Mouse (Mus musculus) midbrain, embryonic 10.5 days (tissue): ENCODE data around the gene Sertad2. TPM values are rescaled to one million over a fixed set of nuclear protein-coding genes. Genes with fewer than 3 reads are reported as not detected.
A peak's percentile ranks its signal among the peaks of the same experiment; 100 is the strongest.

Source experiments
- DNase-seq: peaks from one replicate; pipeline ENCODE4 v3.0.0-alpha.2; 2017; ENCODE audit warnings: low spot score
- H3K27ac ChIP-seq: fragments of 300-500 bp; sonication (generic); replicated peaks from 2 replicates; pipeline ENCODE4 v1.5.1; 2016; ENCODE audit warnings: mild to moderate bottlenecking
- H3K27me3 ChIP-seq: fragments of 300-500 bp; sonication (generic); 2 replicates; pipeline ENCODE4 v1.6.1; 2016; ENCODE audit warnings: low read depth, mild to moderate bottlenecking; ENCODE audit not compliant: poor library complexity, severe bottlenecking
- H3K36me3 ChIP-seq: fragments of 300-500 bp; sonication (generic); 2 replicates; pipeline ENCODE4 v1.6.1; 2016; ENCODE audit warnings: mild to moderate bottlenecking, moderate library complexity
- H3K4me1 ChIP-seq: fragments of 300-500 bp; sonication (generic); 2 replicates; pipeline ENCODE4 v1.6.1; 2016
- H3K4me3 ChIP-seq: fragments of 300-500 bp; sonication (generic); 2 replicates; pipeline ENCODE4 v1.5.1; 2016; ENCODE audit warnings: mild to moderate bottlenecking, moderate library complexity
- H3K9me3 ChIP-seq: fragments of 300-500 bp; sonication (generic); replicated peaks from 2 replicates; pipeline ENCODE4 v1.6.1; 2016; ENCODE audit warnings: mild to moderate bottlenecking
- WGBS: fragments of 180-500 bp; shearing (Covaris S2); methylation state at CpG from one replicate; pipeline ENCODE4 v1.1.7; 2016; 5-methylcytosine and 5-hydroxymethylcytosine counted together
- polyA plus RNA-seq: library from polyadenylated mRNA; unstranded; fragments of >200 nt; fragmentation: Nextera tagmentation; extraction: Ambion mirVana; gene quantifications from 2 replicates; pipeline ENCODE4 v1.2.1, GENCODE M21; 2016

The Sertad2 gene
- polyA plus RNA-seq, 1 experiment from 2014 or later = 30.3 TPM

DNA sequence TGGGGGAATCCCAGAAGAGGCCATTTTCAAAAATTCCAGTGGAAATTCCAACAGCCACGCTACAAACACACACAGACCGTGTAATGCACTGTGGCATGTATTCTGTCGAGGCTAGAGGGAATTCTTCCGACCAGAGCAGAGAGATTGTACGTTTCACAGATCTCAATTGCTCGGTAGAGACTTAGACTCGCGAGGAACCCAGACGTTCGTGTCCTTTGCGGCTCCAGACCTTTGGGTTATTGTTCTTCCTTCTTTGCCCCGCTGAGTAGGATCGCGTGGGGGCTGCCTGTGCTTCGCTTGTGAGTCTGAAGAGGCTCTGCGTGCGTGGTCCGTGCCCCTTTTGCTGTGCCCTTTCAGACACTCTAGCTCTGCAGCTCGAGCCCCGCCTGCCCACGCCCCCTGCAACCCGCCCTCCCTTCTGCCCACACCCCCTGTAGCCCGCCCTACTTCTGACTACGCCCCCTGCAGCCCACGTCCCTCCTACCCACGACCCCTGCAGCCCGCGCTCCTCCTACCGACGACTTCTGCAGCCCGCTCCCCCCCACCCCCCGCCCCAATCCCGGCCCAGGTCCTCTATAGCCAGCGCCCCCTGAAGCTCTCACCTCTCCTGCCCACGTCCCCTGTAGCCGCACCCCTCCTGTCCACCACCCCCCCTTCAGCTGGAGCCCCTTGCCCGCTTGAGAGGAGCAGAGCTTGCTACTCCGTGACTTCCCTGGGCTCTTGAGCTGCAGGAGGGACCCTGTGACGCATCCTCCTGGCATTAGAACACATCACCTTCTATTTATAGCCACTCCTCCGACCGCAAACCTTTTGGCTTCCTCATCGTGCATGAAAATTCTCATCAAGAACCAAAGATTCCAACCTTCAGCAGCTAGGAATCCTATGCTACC is 10.8 kb upstream of the Sertad2 start:
- peak; percentile 69 for DNase-seq
- Histone ChIP-seq H3K4me3 (peak overlapping the region; percentile 69), H3K36me3 (no peaks in the 10 kb centered on the region), H3K9me3 (no peaks in the 10 kb centered on the region), H3K4me1 (peaks cover 15% of the 10 kb centered on the region), H3K27me3 (0 out of 2 replicates have a peak, but pooled peaks cover 8% of the 10 kb centered on the region), H3K27ac (peak overlapping the region; percentile 87)
- WGBS = under 1% methylated on average over 42 of the region's 42 CpGs

DNA sequence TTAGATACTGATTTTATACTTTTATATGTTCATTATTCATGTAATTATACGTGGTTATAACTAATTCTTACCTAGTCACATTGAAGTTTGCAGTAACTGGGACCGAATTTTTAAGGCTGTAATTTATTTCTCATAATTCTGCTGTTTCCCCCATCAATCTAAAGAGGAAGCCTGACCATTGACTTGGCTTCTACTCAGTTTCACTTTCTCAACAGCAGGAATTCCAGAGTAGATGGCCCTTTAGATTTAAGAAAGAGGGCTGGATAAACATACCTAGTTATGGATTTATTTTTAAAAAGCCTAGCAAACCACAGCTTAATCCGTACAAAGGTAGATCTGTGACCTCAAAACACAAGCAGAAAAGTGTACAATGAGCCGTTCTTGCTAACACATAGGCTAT is 9.8 kb upstream of the Sertad2 start:
- WGBS = 83% methylated on average over 4 of the region's 4 CpGs
- no peak for DNase-seq

DNA sequence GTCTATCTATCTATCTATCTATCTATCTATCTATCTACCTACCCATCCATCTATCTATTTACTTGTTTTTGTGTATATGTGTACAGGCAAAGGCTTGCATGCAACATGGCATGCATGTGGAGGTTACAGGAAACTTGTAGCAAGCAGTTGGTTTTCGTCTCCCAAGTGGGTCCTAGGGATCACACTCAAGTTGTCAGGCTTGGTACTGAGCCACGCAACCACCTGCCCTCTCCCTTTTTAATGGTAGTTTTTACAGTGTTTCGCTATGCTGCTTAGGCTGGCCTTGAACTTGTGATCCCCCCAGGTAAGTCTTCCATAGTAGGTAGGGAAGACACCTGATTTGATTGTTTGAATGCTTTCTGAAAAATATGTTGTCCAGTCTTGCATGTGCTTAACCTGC is 5.8 kb upstream of the Sertad2 start:
- H3K27ac ChIP-seq = no peak overlapping the region
- 92% methylated on average over 3 of the region's 3 CpGs for WGBS

More for the DNA sequence above, 9.8 kb upstream of the Sertad2 start:
- H3K27ac ChIP-seq = no peak overlapping the region
- no peaks in the 10 kb centered on the region for H3K36me3 ChIP-seq
- no peaks in the 10 kb centered on the region for H3K9me3 ChIP-seq
- H3K4me3 ChIP-seq = no peak overlapping the region
- H3K4me1 ChIP-seq = peaks cover 15% of the 10 kb centered on the region
- H3K27me3 ChIP-seq = 0 out of 2 replicates have a peak, but pooled peaks cover 8% of the 10 kb centered on the region

DNA sequence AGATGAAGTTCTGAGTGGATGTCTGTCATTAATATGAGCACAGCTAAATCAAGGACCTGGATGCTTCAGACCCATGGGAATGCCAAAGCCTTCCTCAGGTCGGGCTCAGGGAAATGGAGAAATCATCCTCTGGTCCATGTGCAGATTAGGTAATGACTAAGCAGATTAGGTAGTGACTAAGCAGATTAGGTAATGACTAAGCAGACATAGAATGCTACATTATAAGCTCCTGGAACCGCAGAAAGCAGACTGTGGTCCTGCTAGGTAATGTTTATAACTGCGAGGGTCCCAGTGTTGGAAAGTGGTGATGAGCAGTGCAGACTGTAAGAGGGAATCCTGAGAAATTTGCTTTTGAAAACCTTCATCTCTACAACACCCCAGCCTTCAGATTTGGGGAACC is 4.6 kb upstream of the Sertad2 start:
- H3K36me3 ChIP-seq = no peaks in the 10 kb centered on the region
- no peaks in the 10 kb centered on the region for H3K9me3 ChIP-seq
- no peak overlapping the region for H3K27ac ChIP-seq
- H3K4me1 ChIP-seq = peaks cover 14% of the 10 kb centered on the region
- H3K4me3 ChIP-seq = no peak overlapping the region
- H3K27me3 ChIP-seq = peaks cover 26% of the 10 kb centered on the region
- no peak for DNase-seq
- 75% methylated on average over 3 of the region's 3 CpGs for WGBS

More for the DNA sequence above, 5.8 kb upstream of the Sertad2 start:
- Histone ChIP-seq H3K27me3 (peaks cover 31% of the 10 kb centered on the region), H3K36me3 (no peaks in the 10 kb centered on the region), H3K4me1 (peaks cover 12% of the 10 kb centered on the region), H3K9me3 (no peaks in the 10 kb centered on the region), H3K4me3 (no peak overlapping the region)
- DNase-seq = no peak

DNA sequence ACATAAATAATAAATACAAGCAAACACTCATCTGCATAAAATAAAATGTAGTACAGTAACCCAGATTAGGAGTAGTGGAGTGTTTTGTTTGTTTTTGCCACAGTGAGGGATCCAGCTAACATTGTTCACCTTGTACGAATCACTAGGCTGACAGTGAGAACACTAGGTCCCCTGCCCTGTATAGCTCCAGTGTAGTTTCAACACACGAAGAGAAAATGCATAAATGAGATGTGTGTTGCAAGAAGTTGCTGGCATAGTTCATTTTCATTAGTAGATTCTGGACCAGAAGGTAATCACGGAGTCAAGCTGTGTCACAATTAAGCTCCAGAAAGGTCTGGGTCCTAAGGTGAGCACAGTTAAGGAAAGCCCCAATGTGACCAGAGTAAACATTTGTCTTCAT is 1.8 kb upstream of the Sertad2 start:
- no peak for DNase-seq
- Histone ChIP-seq H3K27ac (no peak overlapping the region), H3K9me3 (no peaks in the 10 kb centered on the region), H3K27me3 (peaks cover 41% of the 10 kb centered on the region), H3K4me3 (no peak overlapping the region), H3K4me1 (peaks cover 34% of the 10 kb centered on the region), H3K36me3 (no peaks in the 10 kb centered on the region)
- 75% methylated on average over 3 of the region's 3 CpGs for WGBS

DNA sequence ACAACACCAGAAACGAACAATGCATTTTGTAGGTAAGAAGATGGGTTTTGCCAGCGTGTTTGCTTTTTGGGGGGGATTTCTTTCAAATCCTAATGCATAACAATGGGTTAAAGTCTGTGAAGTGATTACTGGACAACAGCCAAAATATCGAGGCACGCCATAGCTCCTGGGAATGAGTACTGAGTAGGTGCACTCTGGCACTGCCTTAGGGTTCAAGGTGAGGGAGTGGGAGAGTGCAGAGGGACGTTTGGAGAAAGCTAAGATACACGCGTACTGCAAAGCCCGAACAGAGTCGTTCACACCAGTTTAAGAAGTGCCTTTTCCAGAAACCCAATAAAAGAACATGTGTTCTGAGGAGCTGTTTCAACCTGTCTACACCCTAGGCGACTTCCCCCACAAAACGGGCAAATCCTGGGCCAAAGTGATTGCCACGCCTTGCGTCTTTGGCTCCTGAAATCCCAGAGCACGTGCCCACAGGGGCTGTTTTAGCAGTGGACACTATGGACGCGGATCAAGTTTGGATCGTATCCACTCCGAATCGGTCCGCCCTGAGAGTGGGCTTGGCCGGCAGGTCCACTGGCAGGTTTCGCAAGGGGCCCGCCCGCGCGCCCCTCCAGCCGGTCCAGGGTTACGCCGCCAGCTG is 937 bp upstream of the Sertad2 start:
- Histone ChIP-seq H3K4me1 (peaks cover 34% of the 10 kb centered on the region), H3K27ac (peak overlapping the region; percentile 94), H3K27me3 (peaks cover 41% of the 10 kb centered on the region), H3K4me3 (peak overlapping the region; percentile 88), H3K36me3 (no peaks in the 10 kb centered on the region), H3K9me3 (no peaks in the 10 kb centered on the region)
- no peak for DNase-seq
- WGBS = 2% methylated on average over 29 of the region's 29 CpGs

DNA sequence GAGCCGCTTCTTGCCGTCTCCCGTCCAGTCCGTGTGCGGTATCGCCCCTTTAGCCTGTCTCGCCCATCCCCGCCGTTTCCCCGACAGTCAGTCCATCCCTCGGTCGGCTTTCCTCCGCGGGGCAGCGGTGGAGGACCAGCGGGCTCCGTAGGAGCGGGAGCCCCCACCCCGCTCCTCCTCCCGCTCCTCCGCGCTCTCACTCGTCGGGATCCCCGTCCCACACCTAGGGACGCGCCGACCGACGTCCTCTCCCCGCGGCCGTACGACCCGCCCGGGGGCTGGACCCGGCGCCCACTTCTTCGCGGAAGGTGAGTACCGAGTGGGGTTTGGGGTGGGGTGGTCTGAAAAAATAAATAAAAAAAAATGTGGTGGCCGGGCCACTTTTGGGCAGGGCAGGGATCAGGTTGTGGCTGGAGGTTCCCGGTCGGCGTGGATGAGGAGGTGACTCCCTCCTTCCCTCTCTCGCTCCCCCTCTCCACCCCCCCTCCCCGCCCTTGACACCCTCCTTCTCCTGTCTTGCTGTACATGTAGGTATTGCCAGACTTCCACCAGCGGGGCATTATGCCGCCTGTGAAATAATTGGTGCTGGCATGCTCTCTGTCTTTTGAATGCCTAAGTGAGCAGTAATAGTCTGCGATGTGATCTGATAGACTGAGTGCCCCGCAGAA is 534 bp downstream of the Sertad2 start:
- Histone ChIP-seq H3K36me3 (no peaks in the 10 kb centered on the region), H3K4me1 (peaks cover 34% of the 10 kb centered on the region), H3K27ac (peak overlapping the region; percentile 94), H3K4me3 (peak overlapping the region; percentile 88), H3K9me3 (no peaks in the 10 kb centered on the region), H3K27me3 (peaks cover 41% of the 10 kb centered on the region)
- DNase-seq = no peak
- under 1% methylated on average over 51 of the region's 51 CpGs for WGBS

DNA sequence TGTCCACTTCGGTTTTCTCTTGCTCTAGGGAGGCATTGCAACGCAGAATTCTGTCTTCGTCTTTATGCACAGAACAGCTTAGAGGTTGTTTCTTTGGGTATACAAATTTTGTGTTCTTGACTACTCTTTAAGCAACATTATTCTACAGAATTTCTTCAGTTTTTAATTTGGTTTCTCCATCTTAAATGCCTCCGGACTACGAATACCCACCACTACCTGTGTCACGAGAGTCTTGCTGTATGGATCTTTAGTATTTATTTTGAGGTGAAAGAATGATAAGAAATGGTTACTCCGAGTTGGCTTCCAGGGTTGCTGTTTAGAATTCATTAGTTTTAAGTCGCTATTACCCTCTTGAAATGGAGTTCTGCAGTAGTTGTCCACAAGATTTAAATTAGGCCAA is 1.3 kb downstream of the Sertad2 start:
- Histone ChIP-seq H3K4me1 (peaks cover 36% of the 10 kb centered on the region), H3K4me3 (peak overlapping the region; percentile 88), H3K27me3 (peaks cover 37% of the 10 kb centered on the region), H3K27ac (no peak overlapping the region), H3K9me3 (no peaks in the 10 kb centered on the region), H3K36me3 (no peaks in the 10 kb centered on the region)
- DNase-seq = no peak
- 52% methylated on average over 8 of the region's 8 CpGs for WGBS

DNA sequence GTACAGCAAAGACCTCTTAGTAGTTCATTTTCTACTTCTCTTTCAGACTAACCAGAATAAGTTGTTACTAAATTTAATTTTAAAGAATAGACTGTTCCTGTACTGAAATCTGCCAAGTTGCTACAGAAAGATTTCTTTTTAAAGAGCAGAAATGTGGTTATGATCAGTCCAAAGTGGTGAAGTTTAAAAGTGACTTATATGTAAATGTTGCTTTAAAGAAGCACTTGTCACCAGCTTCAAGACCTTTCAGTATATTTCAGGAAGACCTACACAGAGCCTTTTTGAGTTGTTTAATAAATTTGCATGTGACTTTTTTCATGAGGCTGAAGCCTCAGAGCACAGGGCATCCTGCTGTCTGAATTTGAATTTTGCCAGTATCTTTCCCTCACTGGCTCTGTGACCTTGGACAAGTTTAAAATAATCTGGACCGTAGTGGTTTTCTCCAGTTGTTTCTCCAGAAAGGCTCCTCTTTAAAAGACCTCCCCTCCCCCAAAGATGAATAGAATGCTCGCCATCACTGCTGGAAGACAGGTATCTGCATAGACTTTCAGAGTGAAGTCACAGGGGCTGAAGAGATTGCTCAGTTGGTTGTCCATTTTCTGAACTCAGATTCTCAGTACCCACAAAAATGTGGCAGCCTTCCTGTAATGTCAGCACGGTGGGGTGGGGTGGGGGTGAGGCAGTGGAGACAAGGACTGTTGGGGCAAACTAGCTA is 1.9 kb downstream of the Sertad2 start:
- no peak for DNase-seq
- no peak overlapping the region; the same call in 1 of the 2 replicates for H3K4me3 ChIP-seq
- H3K9me3 ChIP-seq = no peaks in the 10 kb centered on the region
- H3K4me1 ChIP-seq = peaks cover 40% of the 10 kb centered on the region
- no peak overlapping the region for H3K27ac ChIP-seq
- H3K36me3 ChIP-seq = no peaks in the 10 kb centered on the region
- WGBS = 48% methylated on average over 3 of the region's 3 CpGs
- H3K27me3 ChIP-seq = peaks cover 36% of the 10 kb centered on the region

DNA sequence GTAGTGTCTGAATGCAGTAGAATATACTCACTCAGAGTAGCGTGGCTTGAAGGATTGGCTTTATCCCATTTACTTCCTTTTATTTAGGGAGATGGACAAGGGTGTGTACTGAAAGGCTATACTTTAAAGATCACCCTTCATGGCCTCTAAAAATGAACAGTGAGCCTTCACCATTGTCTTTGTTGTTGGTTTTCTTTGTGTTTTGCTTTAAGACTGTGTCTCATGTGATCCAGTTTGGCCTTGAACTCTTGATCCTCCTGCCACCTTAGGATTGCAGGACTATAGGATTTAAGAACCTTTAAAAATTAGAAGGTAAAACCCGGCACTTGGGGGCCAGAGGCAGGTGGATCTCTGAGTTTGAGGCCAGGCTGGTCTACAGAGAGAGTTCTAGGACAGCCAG is 6.4 kb downstream of the Sertad2 start:
- no peaks in the 10 kb centered on the region for H3K9me3 ChIP-seq
- no peak for DNase-seq
- H3K36me3 ChIP-seq = no peaks in the 10 kb centered on the region
- H3K4me1 ChIP-seq = peaks cover 22% of the 10 kb centered on the region
- H3K27me3 ChIP-seq = peaks cover 12% of the 10 kb centered on the region
- no peak overlapping the region for H3K4me3 ChIP-seq
- no peak overlapping the region for H3K27ac ChIP-seq
- WGBS = 64% methylated on average over 2 of the region's 2 CpGs

DNA sequence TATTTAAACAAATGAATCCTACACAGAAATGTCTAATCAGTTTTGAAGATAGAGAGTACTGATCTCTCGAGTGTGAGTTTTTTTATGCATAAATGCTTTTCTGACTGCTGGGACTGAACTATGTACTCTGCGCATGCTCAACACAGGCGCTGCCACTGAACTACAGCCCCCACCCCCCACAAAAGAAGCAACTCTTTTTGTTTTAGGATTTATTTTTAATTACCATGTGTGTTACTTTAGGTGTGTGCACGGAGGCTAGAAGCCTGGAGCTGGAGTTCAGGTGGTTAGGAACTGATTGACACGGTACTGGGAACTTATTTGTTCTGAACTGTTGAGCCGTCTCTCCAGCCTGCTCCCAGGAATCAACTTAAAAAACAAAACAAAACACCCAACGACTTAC is 7.1 kb downstream of the Sertad2 start:
- no peak for DNase-seq
- H3K27ac ChIP-seq = no peak overlapping the region
- 78% methylated on average over 7 of the region's 7 CpGs for WGBS
- peaks cover 15% of the 10 kb centered on the region for H3K4me1 ChIP-seq
- no peak overlapping the region for H3K4me3 ChIP-seq
- H3K27me3 ChIP-seq = peaks cover 5% of the 10 kb centered on the region
- no peaks in the 10 kb centered on the region for H3K36me3 ChIP-seq
- H3K9me3 ChIP-seq = no peaks in the 10 kb centered on the region

DNA sequence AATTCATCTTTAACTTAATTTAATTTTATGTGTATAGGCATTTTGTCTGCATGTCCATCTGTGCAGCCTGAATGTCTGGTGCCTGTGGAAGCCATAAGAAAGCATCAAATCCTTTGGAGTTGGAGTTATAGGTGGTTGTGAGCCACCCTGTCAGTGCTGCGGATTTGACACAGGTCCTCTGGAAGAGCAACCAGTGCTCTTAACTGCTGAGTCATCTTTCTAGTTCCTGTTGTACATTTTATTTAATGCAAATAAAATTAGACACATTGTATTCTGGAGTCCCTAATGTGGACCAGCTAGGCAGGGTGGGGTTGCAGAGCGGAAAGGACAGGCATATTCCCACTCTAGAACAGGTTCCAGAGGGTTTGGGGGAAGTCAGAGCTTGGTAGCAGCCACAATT is 9.0 kb downstream of the Sertad2 start:
- Histone ChIP-seq H3K36me3 (no peaks in the 10 kb centered on the region), H3K4me3 (no peak overlapping the region), H3K9me3 (no peaks in the 10 kb centered on the region), H3K27me3 (no peaks in the 10 kb centered on the region), H3K27ac (no peak overlapping the region), H3K4me1 (peaks cover 12% of the 10 kb centered on the region)
- 95% methylated on average over 2 of the region's 2 CpGs for WGBS
- DNase-seq = no peak
